Mouse (Mus musculus): ENCODE measurements at regions not wholly inside any gene's neighbourhood (a gene's known extent, or its start where the extent isn't known, plus 50 kb on each side); places are given as distances from the start of the nearest gene placed in this dataset.

DNA sequence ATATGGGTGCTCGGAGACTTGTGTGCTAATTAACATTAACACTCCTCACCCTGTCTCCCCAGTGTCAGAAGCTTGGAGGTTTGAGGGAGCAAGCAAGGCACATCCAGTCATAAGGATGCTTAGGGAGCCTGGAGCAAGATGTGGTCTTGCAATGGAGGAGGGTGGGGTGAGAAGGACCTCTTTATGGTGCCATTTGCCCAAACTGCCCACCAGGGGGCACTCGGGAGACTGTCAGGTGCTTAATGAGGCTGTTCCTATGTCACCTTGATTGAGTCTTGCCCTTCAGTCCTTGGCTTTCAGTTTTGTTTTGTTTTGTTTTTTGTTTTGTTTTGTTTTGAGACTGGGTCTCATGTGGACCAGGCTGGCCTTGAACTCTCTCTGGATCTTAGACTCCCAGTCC lies 138.3 kb upstream of the Sdk2 start:
- H3K9ac ChIP-seq: no peak overlapping the region
- WGBS: 43% methylated on average over 2 of the region's 2 CpGs
- no peaks in the 10 kb centered on the region for H3K27me3 ChIP-seq
- ATAC-seq (ENCODE audit: insufficient number of reproducible peaks, low FRiP score, low TSS enrichment, low read depth): no peak
- H3K4me3 ChIP-seq (replicated peaks): no peak overlapping the region
- no peak overlapping the region for H3K27ac ChIP-seq (replicated peaks)
- no peak overlapping the region for H3K4me2 ChIP-seq (replicated peaks)
- H3K9me3 ChIP-seq (replicated peaks): no peaks in the 10 kb centered on the region
- H3K36me3 ChIP-seq: no peaks in the 10 kb centered on the region
- peaks cover 3% of the 10 kb centered on the region; the same call in 1 of the 2 replicates for H3K4me1 ChIP-seq

DNA sequence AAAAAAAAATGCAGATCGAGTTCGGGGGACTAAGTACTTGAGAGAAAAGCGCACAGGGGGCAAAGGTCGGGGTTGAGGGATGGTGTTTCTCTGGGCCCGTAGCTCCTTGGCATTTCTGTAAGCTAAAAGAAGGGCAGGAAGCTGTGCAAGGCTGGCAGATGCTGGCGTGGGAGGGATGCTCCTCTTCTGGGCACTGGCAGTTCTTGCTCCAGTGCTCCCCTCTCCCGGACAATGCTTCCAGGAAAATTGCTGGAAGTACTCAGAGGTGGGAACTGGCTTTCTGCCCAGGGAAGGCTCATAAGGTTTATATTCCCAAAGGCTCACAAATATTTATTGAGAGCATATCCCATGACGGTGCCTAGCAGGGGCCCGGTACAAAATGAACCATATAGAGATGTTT lies 136.6 kb upstream of the Sdk2 start:
- ATAC-seq (ENCODE audit: insufficient number of reproducible peaks, low FRiP score, low TSS enrichment, low read depth): no peak
- Histone ChIP-seq H3K27me3 (no peaks in the 10 kb centered on the region), H3K27ac (replicated peaks) (no peak overlapping the region), H3K9ac (no peak overlapping the region), H3K4me2 (replicated peaks) (no peak overlapping the region), H3K4me3 (replicated peaks) (no peak overlapping the region), H3K9me3 (replicated peaks) (no peaks in the 10 kb centered on the region), H3K36me3 (no peaks in the 10 kb centered on the region), H3K4me1 (peaks cover 14% of the 10 kb centered on the region)
- 52% methylated on average over 9 of the region's 9 CpGs for WGBS

DNA sequence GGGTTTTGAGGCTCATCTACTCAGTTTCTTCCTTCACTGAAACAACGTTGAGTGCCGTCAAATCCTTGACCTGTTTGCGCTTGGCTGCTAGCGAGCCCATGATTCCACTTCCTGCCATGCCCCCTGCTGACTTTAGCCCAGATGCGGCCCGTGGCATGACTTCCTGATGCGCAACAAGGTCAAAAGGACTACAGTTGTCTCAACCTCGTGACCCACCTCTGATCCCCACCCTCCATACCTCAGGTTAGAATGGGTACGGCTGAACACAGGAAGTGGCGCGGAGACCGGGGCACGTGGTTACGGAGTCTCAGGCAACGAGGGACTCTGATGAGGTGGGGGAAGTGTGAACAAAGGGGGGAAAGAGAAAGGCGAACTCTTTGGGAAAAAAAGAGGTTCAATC lies 135.6 kb upstream of the Sdk2 start:
- 77% methylated on average over 16 of the region's 16 CpGs for WGBS
- H3K4me2 ChIP-seq (replicated peaks): no peak overlapping the region
- no peaks in the 10 kb centered on the region for H3K27me3 ChIP-seq
- ATAC-seq (ENCODE audit: insufficient number of reproducible peaks, low FRiP score, low TSS enrichment, low read depth): no peak
- no peak overlapping the region for H3K9ac ChIP-seq
- no peaks in the 10 kb centered on the region for H3K9me3 ChIP-seq (replicated peaks)
- H3K36me3 ChIP-seq: no peaks in the 10 kb centered on the region
- H3K27ac ChIP-seq (replicated peaks): no peak overlapping the region
- H3K4me1 ChIP-seq: peaks cover 23% of the 10 kb centered on the region
- no peak overlapping the region for H3K4me3 ChIP-seq (replicated peaks)

DNA sequence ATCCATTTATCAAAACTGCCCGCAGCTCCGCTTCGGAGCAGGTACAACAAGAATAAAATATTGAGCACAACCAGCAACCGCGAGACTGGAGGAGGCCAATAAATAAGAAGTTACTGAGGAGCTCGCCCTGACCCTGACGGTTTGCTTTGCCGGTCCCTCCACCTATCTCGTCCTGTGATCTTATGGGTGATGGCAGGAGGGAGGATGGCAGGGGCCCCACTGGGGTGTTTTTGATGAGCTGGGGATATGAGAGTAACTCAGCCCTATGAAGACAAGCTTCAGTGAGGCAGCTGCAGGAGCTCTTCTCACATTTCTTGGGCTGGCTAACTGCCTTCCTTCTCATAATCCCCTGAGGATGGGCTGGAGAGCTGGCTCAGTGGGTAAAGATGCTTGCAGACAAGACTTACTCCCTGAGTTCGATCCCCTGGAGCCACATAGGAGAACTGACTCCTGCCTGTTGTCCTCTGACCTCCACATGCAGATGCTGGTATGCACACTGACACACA lies 132.3 kb upstream of the Sdk2 start:
- H3K4me2 ChIP-seq (replicated peaks): peak overlapping the region; percentile 36
- H3K27ac ChIP-seq (replicated peaks): peak overlapping the region; percentile 86
- WGBS: 61% methylated on average over 10 of the region's 10 CpGs

DNA sequence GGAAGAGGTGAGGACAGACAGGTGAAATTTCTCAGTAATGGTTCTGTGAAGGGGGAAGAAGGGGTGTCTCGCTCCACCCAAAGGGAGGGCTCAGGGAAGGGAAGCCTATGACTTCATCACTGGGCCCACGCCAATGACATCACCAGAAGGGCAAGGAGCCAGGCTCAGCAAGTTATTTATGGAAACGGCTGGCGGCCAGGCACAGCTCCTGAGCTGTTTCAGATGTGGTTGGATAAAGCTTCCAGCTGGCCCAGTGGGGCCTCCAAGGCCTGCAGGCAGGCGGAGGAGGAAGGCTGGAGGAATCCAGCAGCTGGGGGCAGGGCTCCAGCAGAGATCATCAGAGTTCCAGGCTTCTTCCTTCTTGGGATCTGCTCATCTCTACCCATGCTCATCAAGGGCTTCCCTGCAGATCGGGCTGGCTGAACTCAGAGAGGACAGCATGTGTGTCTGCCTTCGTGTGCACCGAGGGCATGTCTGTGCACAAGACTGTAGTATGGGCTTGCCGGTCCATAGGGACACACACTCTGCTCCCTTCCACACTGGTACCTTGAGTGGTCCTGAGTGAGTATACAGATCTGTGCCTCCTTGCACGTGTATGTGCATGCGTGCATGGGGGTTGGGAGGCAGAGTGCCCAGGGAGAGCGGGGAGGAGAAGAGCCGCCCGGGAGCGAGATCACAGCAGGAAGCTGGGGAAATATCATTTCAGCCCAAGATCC lies 131.6 kb upstream of the Sdk2 start:
- H3K27me3 ChIP-seq: no peaks in the 10 kb centered on the region
- no peaks in the 10 kb centered on the region for H3K36me3 ChIP-seq
- H3K4me1 ChIP-seq: peaks cover 28% of the 10 kb centered on the region
- peak; percentile 92 for ATAC-seq (ENCODE audit: insufficient number of reproducible peaks, low FRiP score, low TSS enrichment, low read depth)
- H3K27ac ChIP-seq (replicated peaks): peak overlapping the region; percentile 86
- H3K9ac ChIP-seq: no peak overlapping the region
- H3K4me2 ChIP-seq (replicated peaks): peak overlapping the region; percentile 36
- no peaks in the 10 kb centered on the region for H3K9me3 ChIP-seq (replicated peaks)
- WGBS: 17% methylated on average over 15 of the region's 15 CpGs
- H3K4me3 ChIP-seq (replicated peaks): 0 out of 2 replicates have a peak overlapping the region, but pooled peaks have one; percentile 4

More for the DNA sequence above, 132.3 kb upstream of the Sdk2 start:
- Histone ChIP-seq H3K36me3 (no peaks in the 10 kb centered on the region), H3K9me3 (replicated peaks) (no peaks in the 10 kb centered on the region), H3K4me1 (peaks cover 26% of the 10 kb centered on the region), H3K4me3 (replicated peaks) (no peak overlapping the region), H3K27me3 (no peaks in the 10 kb centered on the region), H3K9ac (no peak overlapping the region)
- no peak for ATAC-seq (ENCODE audit: insufficient number of reproducible peaks, low FRiP score, low TSS enrichment, low read depth)

DNA sequence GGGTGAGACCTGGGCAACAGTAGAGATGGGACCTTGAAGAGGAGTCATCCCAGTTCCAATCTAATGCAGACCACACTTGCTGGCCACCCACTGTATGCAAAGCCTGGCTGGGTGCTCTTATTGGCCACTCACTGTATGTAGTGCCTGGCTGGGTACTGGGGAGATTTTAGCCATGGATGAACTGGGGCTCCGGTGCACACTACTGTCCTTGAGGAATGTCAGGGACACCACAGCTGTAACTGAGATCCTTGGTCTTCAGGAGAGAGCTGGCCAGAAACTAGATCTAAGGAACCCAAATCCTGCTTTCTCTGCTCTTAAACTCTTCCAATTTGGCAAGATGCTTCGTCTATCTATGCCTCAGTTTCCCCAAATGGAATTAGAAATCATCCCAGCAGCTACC lies 128.4 kb upstream of the Sdk2 start:
- ATAC-seq (ENCODE audit: insufficient number of reproducible peaks, low FRiP score, low TSS enrichment, low read depth): no peak
- 83% methylated on average over 2 of the region's 2 CpGs for WGBS
- Histone ChIP-seq H3K36me3 (no peaks in the 10 kb centered on the region), H3K9me3 (replicated peaks) (peaks cover 3% of the 10 kb centered on the region; the same call in 1 of the 2 replicates), H3K4me1 (peaks cover 35% of the 10 kb centered on the region), H3K27ac (replicated peaks) (no peak overlapping the region), H3K4me3 (replicated peaks) (no peak overlapping the region), H3K4me2 (replicated peaks) (no peak overlapping the region), H3K9ac (no peak overlapping the region), H3K27me3 (no peaks in the 10 kb centered on the region)

DNA sequence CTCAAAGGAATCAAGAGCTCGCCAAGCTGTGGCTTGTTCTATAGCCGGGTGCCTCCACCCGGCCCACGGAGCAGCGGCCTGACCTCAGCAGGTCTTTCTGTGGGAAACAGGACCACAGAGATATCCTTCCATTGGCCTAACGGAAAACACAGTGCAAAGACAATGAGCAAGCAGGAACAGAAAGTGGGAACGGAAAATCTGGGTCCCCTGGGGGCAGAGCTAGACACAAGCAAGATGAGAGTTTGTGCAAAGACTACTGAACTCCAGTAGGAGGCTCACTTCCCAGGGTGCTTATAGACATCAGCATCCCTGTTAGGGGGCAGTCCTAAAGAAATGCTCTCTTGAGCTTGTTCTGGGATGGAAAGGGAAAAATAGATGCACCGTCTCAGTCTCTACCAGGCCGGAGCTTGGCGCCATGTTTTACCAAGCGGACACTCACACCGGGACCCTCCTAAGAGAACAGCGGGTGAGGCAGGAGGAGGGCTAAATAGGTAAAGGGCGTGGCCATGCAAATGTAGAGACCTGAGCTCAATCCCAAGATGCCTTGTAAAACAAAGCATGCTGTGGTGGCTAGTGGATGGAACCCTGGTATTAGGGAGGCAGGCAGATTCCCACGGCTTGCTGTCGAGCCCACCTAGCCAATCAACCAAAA lies 127.3 kb upstream of the Sdk2 start:
- H3K36me3 ChIP-seq: no peaks in the 10 kb centered on the region
- H3K9ac ChIP-seq: no peak overlapping the region
- H3K27ac ChIP-seq (replicated peaks): no peak overlapping the region
- WGBS: 51% methylated on average over 16 of the region's 16 CpGs
- H3K27me3 ChIP-seq: no peaks in the 10 kb centered on the region
- peaks cover 3% of the 10 kb centered on the region; the same call in 1 of the 2 replicates for H3K9me3 ChIP-seq (replicated peaks)
- peaks cover 32% of the 10 kb centered on the region for H3K4me1 ChIP-seq
- ATAC-seq (ENCODE audit: insufficient number of reproducible peaks, low FRiP score, low TSS enrichment, low read depth): no peak
- no peak overlapping the region for H3K4me2 ChIP-seq (replicated peaks)
- H3K4me3 ChIP-seq (replicated peaks): no peak overlapping the region

DNA sequence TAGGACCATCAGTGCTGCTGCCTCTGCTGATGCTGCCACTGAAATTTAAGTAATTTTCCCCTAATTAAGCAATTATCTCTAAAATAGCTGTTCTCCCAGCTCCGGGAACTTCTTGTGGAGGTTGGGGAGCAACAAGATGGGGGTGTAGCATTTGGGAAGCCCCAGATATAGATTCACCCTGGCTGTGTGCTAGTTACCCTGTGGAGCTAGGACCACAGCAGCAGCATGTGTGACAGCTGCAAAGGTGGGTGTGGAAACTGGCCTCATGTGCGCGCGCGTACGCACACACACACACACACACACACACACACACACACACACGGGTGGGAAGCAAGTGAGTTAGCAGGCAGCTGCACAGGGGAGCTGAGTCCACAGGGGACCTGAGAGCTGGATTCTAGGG lies 126.2 kb upstream of the Sdk2 start:
- no peak overlapping the region for H3K9ac ChIP-seq
- no peak overlapping the region for H3K4me2 ChIP-seq (replicated peaks)
- peaks cover 3% of the 10 kb centered on the region; the same call in 1 of the 2 replicates for H3K9me3 ChIP-seq (replicated peaks)
- no peak overlapping the region for H3K27ac ChIP-seq (replicated peaks)
- no peaks in the 10 kb centered on the region for H3K36me3 ChIP-seq
- no peak for ATAC-seq (ENCODE audit: insufficient number of reproducible peaks, low FRiP score, low TSS enrichment, low read depth)
- H3K27me3 ChIP-seq: no peaks in the 10 kb centered on the region
- H3K4me1 ChIP-seq: peaks cover 21% of the 10 kb centered on the region
- H3K4me3 ChIP-seq (replicated peaks): no peak overlapping the region
- 71% methylated on average over 7 of the region's 7 CpGs for whole genome bisulfite sequencing

DNA sequence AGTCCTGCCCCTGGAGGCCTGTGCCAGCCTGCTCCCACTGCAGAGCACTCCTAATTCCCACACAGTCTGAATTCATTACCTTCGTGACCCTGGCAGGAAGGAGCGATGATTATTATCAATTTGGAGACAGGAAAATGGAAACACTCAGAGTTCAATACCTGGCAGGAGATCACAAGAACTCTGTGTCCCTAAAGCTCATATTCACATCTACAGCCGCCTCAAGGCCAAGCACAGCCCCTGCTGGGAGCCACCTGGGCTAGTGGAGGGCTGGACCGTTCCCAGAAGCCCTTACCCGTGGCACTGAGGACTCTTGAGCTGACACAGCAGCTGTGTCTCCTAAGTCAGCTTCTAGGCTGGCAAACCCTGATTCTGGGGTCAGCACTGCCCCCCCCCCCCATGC lies 124.8 kb upstream of the Sdk2 start:
- no peak overlapping the region for H3K27ac ChIP-seq (replicated peaks)
- no peaks in the 10 kb centered on the region for H3K36me3 ChIP-seq
- peaks cover 15% of the 10 kb centered on the region for H3K4me1 ChIP-seq
- 33% methylated on average over 5 of the region's 5 CpGs for WGBS
- H3K27me3 ChIP-seq: no peaks in the 10 kb centered on the region
- H3K9me3 ChIP-seq (replicated peaks): peaks cover 3% of the 10 kb centered on the region; the same call in 1 of the 2 replicates
- ATAC-seq (ENCODE audit: insufficient number of reproducible peaks, low FRiP score, low TSS enrichment, low read depth): no peak
- H3K4me2 ChIP-seq (replicated peaks): no peak overlapping the region
- no peak overlapping the region for H3K9ac ChIP-seq
- H3K4me3 ChIP-seq (replicated peaks): no peak overlapping the region

DNA sequence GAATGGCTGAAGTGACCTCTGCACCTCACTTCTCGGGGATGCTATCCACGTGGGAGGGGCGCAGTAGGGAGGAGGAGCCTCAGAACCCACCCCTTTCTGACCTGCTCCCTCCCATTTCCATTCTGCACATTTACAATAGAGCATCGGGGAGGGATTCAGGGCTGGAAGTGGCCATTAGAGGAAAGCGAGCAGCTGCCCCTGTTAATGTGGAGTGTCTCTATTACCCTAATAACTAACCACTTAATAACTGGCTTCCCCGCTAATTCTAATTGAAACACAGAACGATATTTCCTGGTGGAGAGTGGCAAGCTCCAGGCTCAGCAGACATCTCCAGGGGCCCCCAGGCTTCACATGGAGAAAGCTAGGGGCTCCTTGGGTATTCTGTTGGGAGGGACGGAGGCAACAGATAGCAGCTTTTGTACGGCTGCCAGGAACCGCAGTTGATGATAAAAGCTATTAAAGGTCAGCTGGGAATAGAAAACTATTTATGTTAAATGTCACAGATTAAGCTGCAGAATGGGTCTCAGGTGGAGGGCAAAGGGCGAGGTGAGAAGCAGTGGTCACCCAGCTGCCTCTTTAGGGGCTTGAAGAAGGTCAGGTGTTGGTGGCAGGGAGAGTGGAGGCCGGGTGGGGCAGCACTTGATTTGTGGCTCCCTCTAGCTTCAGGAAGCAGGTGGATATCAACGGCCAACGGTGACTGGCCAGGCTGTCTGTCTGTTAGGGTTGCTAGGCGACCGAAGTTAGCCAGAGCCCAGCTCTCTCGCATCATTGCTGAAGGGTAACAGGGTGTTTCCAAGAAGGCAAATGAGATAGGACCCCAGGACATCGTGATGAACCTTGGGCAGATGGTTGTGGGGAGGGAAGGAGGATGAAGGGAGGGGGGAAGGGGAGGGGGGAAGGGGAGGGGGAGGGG lies 118.4 kb upstream of the Sdk2 start:
- Histone ChIP-seq H3K4me2 (replicated peaks) (no peak overlapping the region), H3K27me3 (no peaks in the 10 kb centered on the region), H3K9ac (no peak overlapping the region), H3K9me3 (replicated peaks) (no peaks in the 10 kb centered on the region; the same call in 1 of the 2 replicates), H3K4me1 (no peaks in the 10 kb centered on the region), H3K27ac (replicated peaks) (no peak overlapping the region), H3K4me3 (replicated peaks) (no peak overlapping the region), H3K36me3 (no peaks in the 10 kb centered on the region)
- WGBS: 50% methylated on average over 18 of the region's 18 CpGs
- no peak for ATAC-seq (ENCODE audit: insufficient number of reproducible peaks, low FRiP score, low TSS enrichment, low read depth)

DNA sequence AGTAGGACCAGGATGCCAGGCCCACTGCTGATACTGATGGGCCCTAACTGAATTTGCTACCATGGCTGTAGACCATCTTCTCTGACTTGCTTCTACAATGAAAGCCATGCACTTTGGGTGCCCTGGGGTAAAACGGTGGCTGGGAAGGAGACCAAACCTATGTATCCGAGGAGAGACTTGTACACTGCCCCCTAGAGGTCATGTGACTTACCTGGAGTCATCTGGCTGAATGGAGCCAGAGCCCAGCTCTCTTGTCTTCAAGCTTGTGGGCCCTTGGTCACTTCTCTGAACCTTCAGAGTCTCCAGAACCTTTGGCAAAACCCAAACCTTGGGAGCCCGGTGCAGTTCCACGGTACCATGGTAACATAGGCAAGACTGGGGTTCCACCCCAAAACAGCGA lies 117.6 kb upstream of the Sdk2 start:
- no peak overlapping the region for H3K9ac ChIP-seq
- H3K4me1 ChIP-seq: no peaks in the 10 kb centered on the region
- H3K9me3 ChIP-seq (replicated peaks): no peaks in the 10 kb centered on the region
- no peak overlapping the region for H3K4me2 ChIP-seq (replicated peaks)
- no peaks in the 10 kb centered on the region for H3K27me3 ChIP-seq
- WGBS: 78% methylated on average over 5 of the region's 5 CpGs
- no peak overlapping the region for H3K4me3 ChIP-seq (replicated peaks)
- H3K27ac ChIP-seq (replicated peaks): no peak overlapping the region
- no peaks in the 10 kb centered on the region for H3K36me3 ChIP-seq
- no peak for ATAC-seq (ENCODE audit: insufficient number of reproducible peaks, low FRiP score, low TSS enrichment, low read depth)

Measured in embryonic facial prominence, embryonic 15.5 days (tissue).